Mouse (Mus musculus) embryo, embryonic 11 days (tissue): ENCODE measurements around the gene Arsk.

Experiments
- DNase-seq: peaks from one replicate; pipeline ENCODE4 v3.0.0-alpha.2; 2015

Gene Arsk

DNA sequence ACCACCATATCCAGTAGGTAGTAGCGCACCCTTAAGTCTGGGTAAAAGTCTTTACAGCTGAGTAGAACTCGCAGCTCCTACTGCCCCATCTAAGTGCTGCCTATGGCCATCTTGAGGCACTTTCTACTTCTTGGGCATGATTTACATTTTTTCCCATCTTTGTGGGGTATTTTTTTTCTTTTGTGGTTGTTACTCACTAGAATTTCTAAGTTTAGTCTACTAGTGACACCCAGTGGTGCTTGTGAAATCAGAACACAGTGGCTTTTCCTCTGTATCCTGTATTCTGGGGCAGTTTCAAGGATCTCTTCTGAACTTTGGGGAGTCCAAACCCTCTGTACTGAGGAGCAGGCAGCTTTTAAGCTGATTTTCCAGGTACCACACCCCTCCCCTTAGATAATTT, 76.7 kb downstream of the Arsk start:
- DNase-seq, result peak; percentile 13

DNA sequence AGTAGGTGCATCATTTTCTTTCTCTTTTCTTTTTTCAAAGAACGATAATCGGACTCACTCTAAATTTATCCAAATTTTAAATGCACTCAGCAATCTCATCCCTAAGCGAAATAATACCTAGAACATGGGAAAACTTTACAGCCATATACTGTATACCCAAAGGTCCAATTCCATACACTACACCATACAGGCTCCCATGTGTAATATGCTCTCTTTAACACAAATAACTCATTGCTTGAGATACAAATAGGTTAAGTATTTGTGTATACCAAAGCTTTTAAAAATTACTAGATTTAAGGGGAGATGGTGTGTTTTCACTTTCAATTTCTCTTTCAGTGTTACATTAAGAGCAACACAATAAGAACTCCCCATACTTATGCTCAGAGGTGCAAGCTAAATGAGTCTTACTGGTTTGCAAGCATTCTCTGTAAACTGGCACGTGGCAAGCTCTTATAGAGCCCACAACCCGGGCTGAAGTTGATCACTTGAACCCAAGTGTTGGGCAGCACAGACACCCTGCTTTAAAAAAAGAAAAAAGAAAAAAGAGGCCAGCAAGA, 79.5 kb downstream of the Arsk start:
- peak; percentile 1 for DNase-seq

- peak; percentile 100 for DNase-seq
These were observed 80.3 kb downstream of the Arsk start, which contains the start of gene Rfesd for GRCm38 (mm10) chr13:76017974-76018843. Rfesd (minus strand) TSS chr13:76018719.

DNA sequence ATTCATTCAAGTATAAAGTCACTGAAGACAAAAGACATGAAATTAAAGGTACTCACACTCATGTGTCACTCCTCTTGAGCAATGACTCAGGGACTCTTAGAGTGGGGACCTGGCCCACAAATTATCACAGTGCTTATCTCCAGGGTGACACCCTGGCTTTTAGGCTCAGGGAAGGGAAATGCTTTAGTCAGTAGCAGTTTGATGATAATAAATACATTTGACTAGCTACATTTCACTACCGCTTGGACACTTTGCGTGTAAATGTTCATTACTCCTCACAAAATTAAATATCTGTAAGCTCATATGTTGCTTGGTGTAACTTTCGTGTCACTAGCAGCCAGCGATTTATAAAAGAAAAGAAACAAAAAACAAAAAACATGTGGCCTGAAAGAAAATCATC, 81.0 kb downstream of the Arsk start:
- DNase-seq, result peak; percentile 18

- DNase-seq, result no peak
These were observed 83.9 kb downstream of the Arsk start for GRCm38 (mm10) chr13:76014511-76014910.
